Mouse (Mus musculus) CH12.LX (cell line): ENCODE data around the gene Tspan9. TPM values are rescaled to one million over a fixed set of nuclear protein-coding genes. Genes with fewer than 3 reads are reported as not detected.

ENCODE experiments used
- DNase-seq: peaks from one replicate; pipeline ENCODE4 v3.0.0-alpha.2; 2013; ENCODE audit errors: extremely low read depth
- H3K27ac ChIP-seq: 2 replicates; pipeline ENCODE4 v1.5.1; 2012; ENCODE audit warnings: low read depth, mild to moderate bottlenecking, control low read depth, moderate library complexity; ENCODE audit not compliant: insufficient read depth
- H3K27me3 ChIP-seq: replicated peaks from 2 replicates; pipeline ENCODE3; 2012; ENCODE audit warnings: inconsistent platforms
- H3K36me3 ChIP-seq, 2 experiments: replicated peaks in 1 of 2; 2 replicates each; pipeline versions ENCODE3 to v1.6.1; 2012; ENCODE audit warnings: inconsistent platforms in 1 of 2, low read length in 1 of 2, mild to moderate bottlenecking in 1 of 2, mixed read lengths in 1 of 2, moderate library complexity in 1 of 2; ENCODE audit not compliant: control insufficient read depth in 1 of 2, insufficient read depth in 1 of 2
- H3K4me1 ChIP-seq, 2 experiments: 2 replicates each; pipeline ENCODE4 v1.6.1; 2012; ENCODE audit warnings: inconsistent platforms in 1 of 2, moderate library complexity in 1 of 2; ENCODE audit not compliant: insufficient read depth in 2 of 2, control insufficient read depth in 1 of 2
- H3K4me2 ChIP-seq: 2 replicates; pipeline ENCODE4 v1.6.1; 2012; ENCODE audit warnings: low read depth, mild to moderate bottlenecking, control low read depth; ENCODE audit not compliant: poor library complexity, insufficient read depth, severe bottlenecking
- H3K4me3 ChIP-seq, 3 experiments: fragments of 150-350 bp in 1 of 3; sonication (generic) in 1 of 3; replicated peaks in 1 of 3; 2 replicates each; pipeline versions ENCODE3 to v1.5.1; 2011 to 2012; ENCODE audit warnings: low read depth in 2 of 3, low read length in 2 of 3, mild to moderate bottlenecking in 2 of 3, moderate library complexity in 2 of 3, control low read depth in 1 of 3, improper control_type of control experiment in 1 of 3, inconsistent platforms in 1 of 3, mixed read lengths in 1 of 3; ENCODE audit not compliant: poor library complexity in 1 of 3
- H3K79me2 ChIP-seq: replicated peaks from 2 replicates; pipeline ENCODE4 v1.6.1; 2012; ENCODE audit warnings: mild to moderate bottlenecking, moderate library complexity; ENCODE audit not compliant: control insufficient read depth, poor library complexity, insufficient read depth, severe bottlenecking; ENCODE audit errors: extremely low read depth
- H3K9ac ChIP-seq: 2 replicates; pipeline ENCODE4 v1.6.1; 2012; ENCODE audit warnings: low read depth, mild to moderate bottlenecking, control low read depth, moderate library complexity; ENCODE audit not compliant: insufficient read depth
- H3K9me3 ChIP-seq: replicated peaks from 2 replicates; pipeline ENCODE3; 2012; ENCODE audit warnings: low read length, inconsistent platforms, mixed read lengths
- BHLHE40 ChIP-seq: IDR thresholded peaks from 2 replicates; pipeline ENCODE4 v1.6.1; 2011; ENCODE audit warnings: mild to moderate bottlenecking, low read depth, low read length, improper control_type of control experiment
- CHD1 ChIP-seq: IDR thresholded peaks from 2 replicates; pipeline ENCODE4 v1.6.1; 2012; ENCODE audit warnings: low read depth, low read length, improper control_type of control experiment, inconsistent platforms
- CHD2 ChIP-seq: IDR thresholded peaks from 2 replicates; pipeline ENCODE4 v1.6.1; 2011; ENCODE audit warnings: low read length, improper control_type of control experiment
- CTCF ChIP-seq, 2 experiments: IDR thresholded peaks in 1 of 2; conservative IDR thresholded peaks in 1 of 2; 2 replicates each; pipeline ENCODE4 v1.5.1; 2011 to 2012; ENCODE audit warnings: low read depth in 2 of 2, low read length in 2 of 2, improper control_type of control experiment in 1 of 2, inconsistent platforms in 1 of 2, mild to moderate bottlenecking in 1 of 2, moderate library complexity in 1 of 2
- E2F4 ChIP-seq: IDR thresholded peaks from 2 replicates; pipeline ENCODE4 v1.6.1; 2011; ENCODE audit warnings: low read depth, low read length, improper control_type of control experiment; ENCODE audit not compliant: insufficient replicate concordance
- HCFC1 ChIP-seq: IDR thresholded peaks from 2 replicates; pipeline ENCODE4 v1.6.1; 2012; ENCODE audit warnings: low read depth, mild to moderate bottlenecking, inconsistent platforms, low read length, improper control_type of control experiment
- IRF4 ChIP-seq: IDR thresholded peaks from 2 replicates; pipeline ENCODE4 v1.6.1; 2014; ENCODE audit warnings: low read depth, mild to moderate bottlenecking, inconsistent platforms, low read length, improper control_type of control experiment
- JUND ChIP-seq: conservative IDR thresholded peaks from 2 replicates; pipeline ENCODE4 v1.6.1; 2011; ENCODE audit warnings: low read depth, low read length, improper control_type of control experiment
- KAT2A ChIP-seq: IDR thresholded peaks from 2 replicates; pipeline ENCODE4 v1.6.1; 2012; ENCODE audit warnings: low read length, improper control_type of control experiment, inconsistent platforms; ENCODE audit not compliant: insufficient replicate concordance
- MAZ ChIP-seq: IDR thresholded peaks from 2 replicates; pipeline ENCODE4 v1.6.1; 2012; ENCODE audit warnings: low read depth, mild to moderate bottlenecking, inconsistent platforms, low read length, improper control_type of control experiment, moderate library complexity
- MEF2A ChIP-seq: IDR thresholded peaks from 2 replicates; pipeline ENCODE4 v1.6.1; 2014; ENCODE audit warnings: low read depth, mild to moderate bottlenecking, inconsistent platforms, low read length, improper control_type of control experiment, borderline replicate concordance
- NRF1 ChIP-seq: IDR thresholded peaks from 2 replicates; pipeline ENCODE4 v1.6.1; 2014; ENCODE audit warnings: low read depth, mild to moderate bottlenecking, inconsistent platforms, low read length, improper control_type of control experiment, moderate library complexity
- PAX5 ChIP-seq: IDR thresholded peaks from 2 replicates; pipeline ENCODE4 v1.6.1; 2012; ENCODE audit warnings: low read length, inconsistent platforms, mixed read lengths
- POLR2AphosphoS2 ChIP-seq: IDR thresholded peaks from 2 replicates; pipeline ENCODE4 v1.6.1; 2011; ENCODE audit warnings: low read depth, low read length, improper control_type of control experiment
- RAD21 ChIP-seq: IDR thresholded peaks from 2 replicates; pipeline ENCODE4 v1.6.1; 2011; ENCODE audit warnings: low read depth, mild to moderate bottlenecking, low read length, improper control_type of control experiment, moderate library complexity
- SIN3A ChIP-seq: IDR thresholded peaks from 2 replicates; pipeline ENCODE4 v1.6.1; 2012; ENCODE audit warnings: low read length, improper control_type of control experiment, inconsistent platforms
- TCF12 ChIP-seq: IDR thresholded peaks from 2 replicates; pipeline ENCODE4 v1.6.1; 2014; ENCODE audit warnings: low read depth, mild to moderate bottlenecking, inconsistent platforms, low read length, improper control_type of control experiment
- ZKSCAN1 ChIP-seq: IDR thresholded peaks from 2 replicates; pipeline ENCODE4 v1.6.1; 2012; ENCODE audit warnings: low read depth, inconsistent platforms, low read length, improper control_type of control experiment, borderline replicate concordance
- ZMIZ1 ChIP-seq: IDR thresholded peaks from 2 replicates; pipeline ENCODE4 v1.6.1; 2012; ENCODE audit warnings: low read depth, mild to moderate bottlenecking, inconsistent platforms, low read length, improper control_type of control experiment
- ZNF384 ChIP-seq: IDR thresholded peaks from 2 replicates; pipeline ENCODE4 v1.6.1; 2012; ENCODE audit warnings: low read depth, low read length, improper control_type of control experiment, inconsistent platforms
- dilution Hi-C: fragments of 300-500 bp; cut with MboI; formaldehyde crosslinking; loops from 2 replicates; pipeline ENCODE4 v1.14.3; 2020; ENCODE audit warnings: low sequenced_read_pairs; ENCODE audit not compliant: extremely low pct_unique_long_range_greater_than_20kb, extremely low pct_ligation_motif_present
- in situ Hi-C: fragments of 300-500 bp; cut with MboI; formaldehyde crosslinking; loops from 3 replicates; pipeline ENCODE4 v1.14.3; 2019; ENCODE audit warnings: low sequenced_read_pairs, low pct_ligation_motif_present, low pct_unique_long_range_greater_than_20kb, mixed read lengths
- polyA plus RNA-seq: library from polyadenylated mRNA; unstranded; fragments of >175 nt; gene quantifications from 2 replicates; pipeline ENCODE4 v1.2.1, GENCODE M21; 2012; ENCODE audit warnings: low read depth; ENCODE audit not compliant: insufficient read length
- total RNA-seq, 2 experiments: library from RNA; depleted of rRNA; stranded (reverse); fragments of 300-350 nt in 1 of 2; fragments of >200 nt in 1 of 2; gene quantifications; 2 replicates each; pipeline ENCODE4 v1.2.3; 2012 to 2014

Tspan9 gene
- total and polyA plus RNA-seq, 3 experiments: 0.40 to 0.98 (median 0.71) TPM

GRCm38 (mm10) chr6:128129382-128129781 lies 14.0 kb downstream of the Tspan9 start:
- Histone ChIP-seq H3K36me3 (no peaks in the 10 kb centered on the region), H3K9me3 (no peaks in the 10 kb centered on the region), H3K27me3 (peaks cover 80% of the 10 kb centered on the region), H3K4me2 (no peak overlapping the region), H3K27ac (no peak overlapping the region), H3K9ac (no peak overlapping the region), H3K4me3 (no peak overlapping the region), H3K79me2 (no peaks in the 10 kb centered on the region), H3K4me1 (no peaks in the 10 kb centered on the region)
- TF ChIP-seq TCF12 (no peak), PAX5 (no peak), CHD2 (no peak), HCFC1 (no peak), MEF2A (no peak), SIN3A (no peak)
- in situ Hi-C loops: no loop called here
- dilution Hi-C loops: no loop called here
- DNase-seq: no peak

DNA sequence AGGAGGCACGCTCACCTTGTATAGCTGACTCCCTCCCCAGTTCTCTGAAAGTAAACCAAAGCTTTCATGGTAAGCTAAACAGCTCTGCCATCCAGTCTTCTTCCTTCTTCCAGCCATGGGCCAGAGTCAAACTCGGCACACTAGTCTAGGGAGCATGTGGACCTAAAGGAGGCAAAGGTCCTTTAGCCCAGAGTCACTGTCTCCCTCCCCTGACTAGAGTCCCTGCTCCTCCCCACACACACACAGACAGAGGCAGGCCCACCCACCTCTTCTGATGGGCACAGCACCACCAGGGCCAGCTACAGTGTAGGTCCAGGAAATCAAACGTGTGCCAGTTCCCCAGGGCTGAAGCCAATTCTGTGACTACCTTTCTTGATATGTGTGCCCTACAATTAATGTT lies 16.1 kb downstream of the Tspan9 start:
- no peak overlapping the region for H3K4me3 ChIP-seq
- no peak for DNase-seq
- no peaks in the 10 kb centered on the region for H3K79me2 ChIP-seq
- H3K9ac ChIP-seq: no peak overlapping the region
- dilution Hi-C loops: no loop called here
- no peaks in the 10 kb centered on the region for H3K4me1 ChIP-seq
- no peaks in the 10 kb centered on the region for H3K36me3 ChIP-seq
- TF ChIP-seq RAD21 (no peak), NRF1 (no peak), POLR2AphosphoS2 (no peak), IRF4 (no peak), BHLHE40 (no peak), HCFC1 (no peak), KAT2A (no peak), MAZ (no peak), ZMIZ1 (no peak), CHD1 (no peak), ZKSCAN1 (no peak), ZNF384 (no peak), PAX5 (no peak), E2F4 (no peak), CTCF (conservative IDR thresholded peaks at IDR 0.05 in 1 of 2, IDR thresholded peaks at IDR 0.05 in 1 of 2; ENCODE audit: low read depth in 2 of 2, low read length in 2 of 2) (no peak), JUND (no peak)
- TF ChIP-seq, all 38 proteins: peak for 0
- Histone ChIP-seq H3K9me3 (no peaks in the 10 kb centered on the region), H3K4me2 (no peak overlapping the region), H3K27ac (no peak overlapping the region), H3K27me3 (peaks cover 86% of the 10 kb centered on the region)
- in situ Hi-C loops: no loop called here
